Mouse (Mus musculus) thymus, adult 18-20 months (tissue): ENCODE results near the gene Cpeb4.
"Not testable (repeated sequence)": the region's sequence is repeated elsewhere in the genome, so short reads cannot be mapped to it uniquely, and the experiment has no call there.

Source experiments
- DNase-seq, 2 experiments: peaks; one replicate each; pipeline ENCODE4 v3.0.0; 2022; ENCODE audit warnings: mixed read lengths in 2 of 2

Gene Cpeb4

GRCm38 (mm10) chr11:31871911-31872310 lies at the start of gene Cpeb4:
Cpeb4 (plus strand) TSS chr11:31872211.
- DNase-seq: no peak

GRCm38 (mm10) chr11:31822556-31822955 lies 49.5 kb upstream of the Cpeb4 start:
- no peak for DNase-seq

- no peak for DNase-seq
Observed at GRCm38 (mm10) chr11:31823513-31823912, 48.5 kb upstream of the Cpeb4 start.

DNA sequence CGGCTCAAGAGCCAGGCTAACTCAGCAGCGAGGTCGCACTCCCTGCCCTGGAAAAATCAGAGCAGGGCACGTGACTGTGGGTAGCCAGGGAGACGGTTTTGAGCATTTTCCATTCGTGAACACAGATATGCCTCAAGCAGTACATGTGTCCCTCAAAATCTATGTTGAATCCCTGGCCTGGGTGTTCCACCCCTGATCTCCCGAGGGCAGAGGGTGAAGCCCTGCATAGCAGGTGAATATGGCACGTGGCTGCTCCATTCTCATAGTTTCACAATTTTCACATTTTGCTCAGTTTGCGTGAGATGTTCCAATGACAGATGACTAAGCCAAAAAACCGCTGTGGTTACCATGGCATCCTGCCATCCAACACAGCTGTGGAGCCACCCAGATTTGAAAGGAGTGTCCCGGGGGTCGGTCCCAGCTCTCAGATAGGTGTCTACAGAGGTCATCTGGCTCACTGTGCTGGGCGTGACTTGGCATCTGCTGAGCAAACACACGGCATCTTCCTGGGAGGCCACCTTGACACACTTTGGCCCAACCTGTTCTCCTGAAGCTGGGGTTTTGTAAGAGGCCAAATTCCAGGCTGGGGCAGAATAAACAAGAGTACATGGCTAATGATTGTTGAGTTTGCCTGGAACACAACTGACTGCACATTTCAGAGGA lies 47.4 kb upstream of the Cpeb4 start:
- DNase-seq: no peak

DNA sequence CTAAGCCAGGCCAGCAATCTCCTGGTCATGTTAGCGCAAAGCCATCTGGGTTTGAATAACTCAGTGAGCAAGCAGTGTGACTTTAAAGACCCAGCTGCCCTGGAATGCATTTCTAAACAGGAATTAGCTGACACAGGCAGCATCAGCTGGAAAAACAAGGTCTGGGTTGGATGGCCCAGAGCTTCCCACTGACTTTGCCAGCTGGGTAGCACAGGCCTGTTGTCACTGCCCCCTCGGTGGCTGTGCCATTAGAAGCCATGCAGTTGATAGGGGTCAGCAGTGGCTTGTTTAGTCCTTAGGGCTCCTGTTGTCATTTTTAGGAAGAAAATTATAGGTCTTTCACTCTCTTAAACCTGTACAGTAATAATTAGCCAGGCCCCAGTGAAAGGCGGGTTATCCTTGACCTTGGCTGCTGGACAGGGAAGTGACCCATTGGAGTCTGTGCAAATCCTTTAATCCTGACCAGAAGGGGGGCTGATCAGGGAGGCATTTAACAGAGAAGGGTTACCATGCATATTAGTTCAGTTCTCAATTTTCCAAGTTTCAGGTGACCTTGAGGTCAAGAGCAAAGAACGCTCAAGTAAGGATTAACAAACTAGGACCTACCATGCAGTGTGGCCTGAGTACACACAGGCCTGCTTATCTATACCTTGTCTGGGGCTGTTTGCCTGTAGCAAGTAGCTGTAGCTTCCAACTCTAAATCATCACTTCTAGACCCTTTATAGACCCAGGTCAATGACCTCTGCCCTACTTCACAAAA lies 43.8 kb upstream of the Cpeb4 start:
- no peak for DNase-seq

- no peak for DNase-seq
Observed at GRCm38 (mm10) chr11:31828771-31829072, 43.3 kb upstream of the Cpeb4 start.

DNA sequence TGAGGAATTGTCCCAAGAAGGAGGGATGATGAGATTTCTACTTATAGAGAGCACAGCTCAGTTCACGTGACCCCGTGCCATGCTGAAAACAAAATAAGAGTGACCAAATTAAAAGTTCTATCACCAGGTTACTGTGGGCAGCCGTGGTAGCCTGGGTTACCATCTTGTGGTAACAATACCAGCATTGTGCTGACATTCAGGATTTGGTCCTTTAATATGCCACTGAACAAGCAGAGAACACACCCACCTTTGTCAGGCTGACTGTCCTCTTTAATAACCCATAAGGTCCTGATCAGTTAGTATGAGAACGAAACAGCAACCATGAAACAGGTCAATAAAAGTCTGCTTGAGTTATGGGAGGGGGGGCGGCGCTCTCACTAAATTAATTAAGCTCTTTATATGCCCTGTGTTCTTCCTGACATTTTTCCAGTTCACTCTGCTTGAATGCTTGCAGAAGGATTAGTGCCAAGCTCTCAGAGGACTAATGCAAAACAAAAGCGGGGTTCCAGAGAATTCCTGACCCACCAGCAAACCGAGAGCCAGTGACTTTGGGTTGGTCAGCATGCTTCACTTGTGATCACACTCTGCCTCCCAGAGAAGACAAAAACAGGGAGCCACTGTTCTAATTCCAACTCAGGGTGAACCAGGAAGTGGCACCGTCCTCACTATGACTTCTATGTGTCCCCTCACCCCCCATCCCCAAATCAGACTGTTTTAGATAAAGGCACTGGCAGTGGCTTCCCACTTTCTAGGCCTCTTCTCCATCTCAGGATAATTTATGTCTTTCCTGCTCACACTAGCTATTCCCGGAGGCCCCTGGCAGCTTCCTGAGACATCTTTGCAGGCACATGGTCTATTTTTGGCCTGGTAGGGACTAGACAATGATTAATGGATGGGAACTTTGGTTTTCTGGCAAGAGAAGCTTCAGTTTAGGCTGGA lies 41.5 kb upstream of the Cpeb4 start:
- no peak for DNase-seq

DNA sequence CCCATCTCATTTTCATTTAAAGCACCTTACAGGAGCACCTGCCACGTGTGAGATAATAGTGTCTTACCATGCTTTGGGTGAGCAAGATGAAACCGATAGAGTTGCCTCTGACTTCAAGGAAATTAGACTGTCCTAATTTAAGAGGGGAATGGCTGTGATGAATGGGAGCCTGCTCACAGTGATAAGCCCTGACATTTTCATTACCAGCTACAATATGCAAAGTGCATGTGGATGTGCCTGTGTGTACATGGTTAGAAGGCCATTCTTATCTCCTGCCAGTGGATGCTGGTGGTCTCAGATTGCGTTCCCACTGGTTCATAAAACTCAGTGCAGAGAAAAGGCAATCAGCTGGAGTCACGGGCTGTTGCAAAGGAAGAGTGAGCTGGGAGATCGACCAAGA lies 40.6 kb upstream of the Cpeb4 start:
- no peak for DNase-seq

GRCm38 (mm10) chr11:31831983-31832382 lies 40.0 kb upstream of the Cpeb4 start:
- no peak for DNase-seq

- no peak for DNase-seq
Observed at GRCm38 (mm10) chr11:31832439-31832980, 39.5 kb upstream of the Cpeb4 start.

- no peak for DNase-seq
Observed at GRCm38 (mm10) chr11:31833506-31833905, 38.5 kb upstream of the Cpeb4 start.

DNA sequence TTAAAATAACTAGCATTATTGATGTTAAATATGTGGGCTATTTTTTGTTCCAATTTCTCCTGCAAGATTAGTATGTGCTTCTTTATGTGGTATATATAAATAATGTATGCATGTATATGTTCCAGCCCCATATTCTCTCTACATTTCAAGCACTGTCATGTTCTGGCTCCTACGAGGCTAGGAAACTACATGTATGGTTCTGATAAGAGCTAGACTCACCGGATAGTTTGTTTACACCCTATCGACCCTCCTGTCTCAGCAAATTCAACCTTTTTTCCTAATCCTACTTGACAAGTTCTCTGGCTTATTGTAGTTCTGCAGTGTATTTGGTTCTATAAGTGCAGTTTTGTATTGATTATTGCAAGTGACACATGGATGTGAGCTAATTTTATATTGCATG lies 36.7 kb upstream of the Cpeb4 start:
- no peak for DNase-seq

- DNase-seq: no peak
Observed at GRCm38 (mm10) chr11:31837243-31837642, 34.8 kb upstream of the Cpeb4 start.

- DNase-seq: no peak
Observed at GRCm38 (mm10) chr11:31837753-31838152, 34.3 kb upstream of the Cpeb4 start.

DNA sequence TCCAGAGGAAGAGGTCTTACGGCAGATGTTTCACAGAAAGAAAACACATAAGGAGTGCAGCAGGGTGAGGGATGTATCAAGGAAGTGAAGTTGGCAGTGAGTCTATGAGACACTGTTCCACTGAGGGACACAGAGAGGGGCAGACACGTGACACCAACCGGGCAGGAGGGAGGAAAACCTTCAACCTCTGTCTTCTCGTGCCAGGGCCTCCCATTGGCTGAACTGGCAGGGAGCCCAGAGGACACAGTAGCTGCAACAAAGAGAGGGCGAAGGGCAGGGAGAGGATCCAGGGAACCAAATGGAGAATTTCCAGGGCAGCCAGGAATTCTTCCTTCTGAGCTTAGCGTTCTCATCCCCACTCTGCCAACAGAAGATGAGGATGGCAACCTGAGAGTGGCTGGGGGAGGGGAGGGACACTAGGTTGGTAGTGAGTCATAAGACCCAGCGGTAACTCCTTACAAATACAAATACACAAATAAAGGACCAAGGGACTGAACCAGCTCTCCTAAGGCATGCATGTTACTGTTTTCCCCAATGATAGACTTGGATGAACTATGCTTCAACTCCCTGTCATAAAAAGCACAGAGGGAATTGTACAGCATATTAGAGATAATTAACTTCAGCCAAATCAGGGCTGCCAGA lies 33.4 kb upstream of the Cpeb4 start:
- DNase-seq: no peak

- no peak for DNase-seq
Observed at GRCm38 (mm10) chr11:31839084-31839460, 32.9 kb upstream of the Cpeb4 start.

DNA sequence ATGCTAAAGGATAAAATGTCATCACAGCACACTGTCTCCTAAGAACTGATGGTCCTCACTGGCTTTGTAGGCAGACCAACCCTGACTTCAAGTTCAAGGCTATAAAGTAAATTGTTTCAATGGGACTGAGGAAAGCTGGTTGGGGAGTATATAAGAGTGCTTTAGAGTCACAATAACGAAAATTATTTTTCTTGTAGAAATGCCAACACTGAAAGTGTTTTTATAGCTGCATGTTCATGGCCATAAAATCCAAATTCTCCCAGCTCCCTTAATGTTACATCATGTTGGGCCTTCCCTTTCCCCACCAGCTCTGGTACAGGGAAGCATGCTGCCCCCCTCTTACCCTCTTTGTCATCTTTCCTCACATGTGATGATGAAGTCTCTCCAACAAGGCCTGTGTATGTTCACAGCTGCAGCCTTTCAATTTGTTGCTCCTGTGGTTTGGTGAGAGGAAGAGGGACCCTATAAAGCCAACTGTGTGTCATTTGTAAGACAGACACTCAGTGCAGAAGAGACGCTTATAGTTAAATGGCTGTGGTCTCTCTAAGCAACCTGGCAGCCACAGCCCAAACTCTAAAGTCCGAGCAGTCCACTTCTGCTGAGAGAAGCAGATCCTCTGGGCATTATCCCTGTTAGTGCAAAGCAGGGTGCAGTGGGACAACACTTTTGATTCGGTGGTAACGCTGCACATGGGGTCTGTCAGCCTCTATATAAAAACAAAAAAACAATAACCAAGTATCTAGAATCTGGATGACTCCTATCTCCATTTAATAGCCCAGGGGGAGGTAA lies 29.6 kb upstream of the Cpeb4 start:
- no peak for DNase-seq

GRCm38 (mm10) chr11:31843177-31843833 lies 28.7 kb upstream of the Cpeb4 start:
- DNase-seq: no peak

DNA sequence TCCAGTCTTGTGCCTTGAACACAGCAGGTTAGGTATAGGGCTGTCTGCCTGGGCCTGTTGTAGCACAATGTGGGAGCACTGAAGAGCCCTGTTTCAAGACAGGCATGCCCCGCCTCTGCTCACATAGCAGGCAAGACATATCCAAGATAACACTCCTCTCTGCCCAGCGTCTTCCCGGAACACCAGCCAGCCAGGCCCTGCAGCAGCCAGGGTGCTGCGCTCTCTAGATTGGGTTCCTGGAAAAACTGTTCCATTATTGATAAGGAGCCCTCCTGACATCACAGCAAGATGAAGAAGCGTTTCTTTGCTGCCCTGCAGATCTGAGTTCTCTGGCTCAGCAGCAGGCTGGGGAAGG lies 28.2 kb upstream of the Cpeb4 start:
- DNase-seq: no peak

DNA sequence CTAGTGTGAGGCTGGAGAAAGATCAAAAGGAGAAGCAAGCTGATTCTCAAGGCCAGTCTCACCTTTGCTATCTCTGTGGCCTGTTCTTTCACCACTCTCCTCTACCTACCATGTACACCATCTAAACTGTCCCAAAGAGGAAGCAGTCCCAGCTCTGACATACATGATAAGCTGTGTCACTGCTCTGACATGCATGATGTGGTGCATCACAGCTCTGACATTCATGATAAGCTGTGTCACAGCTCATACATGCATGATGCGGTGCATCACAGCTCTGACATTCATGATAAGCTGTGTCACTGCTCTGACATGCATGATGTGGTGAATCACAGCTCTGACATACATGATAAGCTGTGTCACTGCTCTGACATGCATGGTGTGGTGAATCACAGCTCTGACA lies 26.9 kb upstream of the Cpeb4 start:
- DNase-seq: not testable (repeated sequence)

DNA sequence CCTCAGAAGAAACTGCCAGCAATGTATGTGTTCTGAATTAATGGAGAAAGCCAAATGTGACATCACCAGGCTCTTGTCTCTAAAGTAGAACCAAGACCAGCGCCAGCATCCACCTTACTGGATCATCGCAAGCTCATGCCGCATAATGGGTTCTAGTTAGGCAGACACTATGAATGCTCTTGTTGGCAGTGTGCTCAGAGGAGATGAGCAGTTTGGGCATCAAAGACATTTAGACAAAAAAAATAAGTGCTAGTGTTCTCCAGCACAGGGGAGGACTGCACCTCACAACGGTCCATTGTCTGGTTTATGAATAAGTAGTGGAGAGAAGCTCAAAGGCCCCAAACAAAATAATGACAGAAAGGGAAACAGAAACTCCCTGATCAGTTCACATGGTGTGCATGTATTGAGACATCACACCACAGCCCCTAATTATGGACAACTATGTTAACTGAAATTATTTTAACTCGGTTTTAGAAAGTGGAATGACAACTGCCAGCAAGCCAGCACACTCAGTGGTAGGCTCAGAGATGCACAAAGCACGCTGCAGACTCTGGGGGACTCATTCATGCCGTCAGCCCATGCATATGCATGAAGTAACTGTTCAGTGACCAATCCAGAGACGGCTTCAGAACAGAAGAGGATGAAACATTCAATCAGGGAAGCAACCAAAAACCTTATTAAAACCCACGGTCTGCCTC lies 25.1 kb upstream of the Cpeb4 start:
- no peak for DNase-seq
